Mouse (Mus musculus) CH12.LX (cell line): ENCODE data around the gene Sox1.

Source experiments
- CTCF ChIP-seq, 2 experiments: IDR thresholded peaks in 1 of 2; conservative IDR thresholded peaks in 1 of 2; 2 replicates each; pipeline ENCODE4 v1.5.1; 2011 to 2012; ENCODE audit warnings: low read depth in 2 of 2, low read length in 2 of 2, improper control_type of control experiment in 1 of 2, inconsistent platforms in 1 of 2, mild to moderate bottlenecking in 1 of 2, moderate library complexity in 1 of 2
- MAZ ChIP-seq: IDR thresholded peaks from 2 replicates; pipeline ENCODE4 v1.6.1; 2012; ENCODE audit warnings: low read depth, mild to moderate bottlenecking, inconsistent platforms, low read length, improper control_type of control experiment, moderate library complexity
- PAX5 ChIP-seq: IDR thresholded peaks from 2 replicates; pipeline ENCODE4 v1.6.1; 2012; ENCODE audit warnings: low read length, inconsistent platforms, mixed read lengths
- POLR2A ChIP-seq: IDR thresholded peaks from 2 replicates; pipeline ENCODE4 v1.6.1; 2011; ENCODE audit warnings: low read depth, mild to moderate bottlenecking, improper control_type of control experiment, low read length

GRCm38 (mm10) chr8:12390640-12391365 lies 4.3 kb upstream of the Sox1 start:
- TF ChIP-seq POLR2A (no peak), CTCF (conservative IDR thresholded peaks at IDR 0.05 in 1 of 2, IDR thresholded peaks at IDR 0.05 in 1 of 2; ENCODE audit: low read depth in 2 of 2, low read length in 2 of 2) (no peak), MAZ (no peak), PAX5 (no peak)
